Mouse (Mus musculus) thymus, postnatal 14 days (tissue): Measurements from ENCODE around the gene Gm45213.

Experiments used
- DNase-seq: peaks from one replicate; pipeline ENCODE4 v3.0.0; 2021

The Gm45213 gene

GRCm38 (mm10) chr7:66108961-66109854, 65.8 kb downstream of the Gm45213 start, which contains the start of gene Chsy1:
Chsy1 (plus strand) TSS chr7:66109515.
- DNase-seq: peak; percentile 93

- peak; percentile 74 for DNase-seq
Observed at GRCm38 (mm10) chr7:66109855-66110635, 66.6 kb downstream of the Gm45213 start.

- peak; percentile 16 for DNase-seq
Observed at GRCm38 (mm10) chr7:66110636-66111112, 67.3 kb downstream of the Gm45213 start.

GRCm38 (mm10) chr7:66111211-66111610, 67.8 kb downstream of the Gm45213 start:
- no peak for DNase-seq
